Mouse (Mus musculus) limb, embryonic 14.5 days (tissue): ENCODE measurements around the gene Adam10. TPM values are rescaled to one million over a fixed set of nuclear protein-coding genes. Genes with fewer than 3 reads are reported as not detected.

Experiments
- ATAC-seq: fragments of 200-750 bp; cut with Nextera tagmentation; 2 replicates; pipeline ENCODE4 v1.8.0; 2017; ENCODE audit warnings: low read depth, moderate number of reproducible peaks, moderate TSS enrichment; ENCODE audit not compliant: low FRiP score
- DNase-seq: peaks from one replicate; pipeline ENCODE4 v3.0.0-alpha.2; 2015; ENCODE audit warnings: low spot score
- H3K27ac ChIP-seq: fragments of 300-500 bp; sonication (generic); replicated peaks from 2 replicates; pipeline ENCODE4 v1.5.1; 2014; ENCODE audit warnings: low read depth, mild to moderate bottlenecking, low read length, moderate library complexity, mixed read lengths
- H3K27me3 ChIP-seq: fragments of 300-500 bp; sonication (generic); 2 replicates; pipeline ENCODE4 v1.6.1; 2014; ENCODE audit warnings: low read length, mixed read lengths; ENCODE audit not compliant: control insufficient read depth, insufficient read depth
- H3K36me3 ChIP-seq: fragments of 300-500 bp; sonication (generic); 2 replicates; pipeline ENCODE4 v1.6.1; 2014; ENCODE audit warnings: mild to moderate bottlenecking, low read length, moderate library complexity, mixed read lengths; ENCODE audit not compliant: control insufficient read depth, insufficient read depth
- H3K4me1 ChIP-seq: fragments of 300-500 bp; sonication (generic); 2 replicates; pipeline ENCODE4 v1.6.1; 2014; ENCODE audit warnings: antibody characterized with exemption, low read length, mixed read lengths; ENCODE audit not compliant: control insufficient read depth, insufficient read depth
- H3K4me2 ChIP-seq: fragments of 300-500 bp; sonication (generic); replicated peaks from 2 replicates; pipeline ENCODE4 v1.6.1; 2014; ENCODE audit warnings: low read depth, mild to moderate bottlenecking, low read length, moderate library complexity; ENCODE audit not compliant: severe bottlenecking
- H3K4me3 ChIP-seq: fragments of 300-500 bp; sonication (generic); replicated peaks from 2 replicates; pipeline ENCODE4 v1.5.1; 2014; ENCODE audit warnings: low read length
- H3K9ac ChIP-seq: fragments of 300-500 bp; sonication (generic); 2 replicates; pipeline ENCODE4 v1.6.1; 2014; ENCODE audit warnings: mild to moderate bottlenecking, low read depth, low read length, moderate library complexity; ENCODE audit not compliant: severe bottlenecking
- H3K9me3 ChIP-seq: fragments of 300-500 bp; sonication (generic); 2 replicates; pipeline ENCODE4 v1.6.1; 2016; ENCODE audit warnings: low read length; ENCODE audit not compliant: control insufficient read depth
- POLR2A ChIP-seq: fragments of 200-500 bp; IDR thresholded peaks from 2 replicates; pipeline ENCODE4 v1.8.0; 2012; ENCODE audit warnings: inconsistent platforms, mild to moderate bottlenecking, moderate library complexity, borderline replicate concordance; ENCODE audit not compliant: insufficient read depth, insufficient read length; ENCODE audit errors: extremely low read depth
- WGBS: fragments of 180-500 bp; shearing (Covaris S2); extraction: QIAGEN DNeasy Blood & Tissue Kit; methylation state at CpG from one replicate; pipeline ENCODE4 v1.1.7; 2014; 5-methylcytosine and 5-hydroxymethylcytosine counted together
- microRNA-seq: library from miRNA; unstranded; fragments of <30 nt; microRNA quantifications from one replicate; pipeline ENCODE4, GENCODE M21; 2016
- polyA plus RNA-seq, 2 experiments: library from polyadenylated mRNA; depleted of rRNA in 1 of 2; stranded (reverse) in 1 of 2; unstranded in 1 of 2; fragments of >200 nt; fragmentation: Nextera tagmentation in 1 of 2; extraction: Ambion mirVana in 1 of 2; gene quantifications; 2 replicates each; pipeline versions ENCODE4 v1.2.1 to v1.2.3; 2012 to 2014

The Adam10 gene
- polyA plus RNA-seq, 2 experiments = 41.3 to 58.2 TPM

DNA sequence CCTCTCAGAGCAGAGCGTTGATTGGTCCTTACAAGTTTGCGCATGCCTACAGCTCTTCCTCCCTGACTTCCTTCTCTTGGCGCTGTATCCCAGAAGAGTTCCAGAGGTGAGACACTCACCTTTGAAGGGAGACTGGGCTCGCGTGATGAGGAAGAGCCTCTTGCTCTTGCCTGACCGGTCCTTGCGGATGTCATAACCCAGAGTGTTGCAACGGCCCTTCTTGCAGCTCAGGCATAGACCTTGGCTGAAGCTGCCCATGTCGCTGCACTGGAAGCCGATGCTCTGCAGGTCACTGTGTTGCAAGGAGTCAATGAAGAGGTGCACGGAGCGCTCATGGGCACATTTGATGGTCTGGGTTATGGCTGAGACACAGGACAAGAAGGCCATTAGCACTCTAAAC, 133.8 kb downstream of the Adam10 start:
- no peaks in the 10 kb centered on the region for H3K27me3 ChIP-seq
- no peak overlapping the region for H3K4me3 ChIP-seq
- no peak overlapping the region for H3K27ac ChIP-seq
- TF ChIP-seq POLR2A = no peak
- no peaks in the 10 kb centered on the region for H3K36me3 ChIP-seq
- ATAC-seq = no peak
- no peak for DNase-seq
- 93% methylated on average over 12 of the region's 12 CpGs for WGBS
- H3K9ac ChIP-seq = no peak overlapping the region
- H3K4me2 ChIP-seq = no peak overlapping the region
- H3K9me3 ChIP-seq = no peaks in the 10 kb centered on the region
- no peaks in the 10 kb centered on the region for H3K4me1 ChIP-seq

GRCm38 (mm10) chr9:70816701-70817305, 138.0 kb downstream of the Adam10 start:
- H3K4me1 ChIP-seq = no peaks in the 10 kb centered on the region
- no peak overlapping the region for H3K4me2 ChIP-seq
- no peaks in the 10 kb centered on the region for H3K9me3 ChIP-seq
- H3K4me3 ChIP-seq = no peak overlapping the region
- no peak overlapping the region for H3K27ac ChIP-seq
- H3K9ac ChIP-seq = no peak overlapping the region
- no peak for DNase-seq
- 62% methylated on average over 14 of the region's 14 CpGs for WGBS
- ATAC-seq = no peak
- no peak for TF ChIP-seq POLR2A
- no peaks in the 10 kb centered on the region for H3K27me3 ChIP-seq
- no peaks in the 10 kb centered on the region for H3K36me3 ChIP-seq

DNA sequence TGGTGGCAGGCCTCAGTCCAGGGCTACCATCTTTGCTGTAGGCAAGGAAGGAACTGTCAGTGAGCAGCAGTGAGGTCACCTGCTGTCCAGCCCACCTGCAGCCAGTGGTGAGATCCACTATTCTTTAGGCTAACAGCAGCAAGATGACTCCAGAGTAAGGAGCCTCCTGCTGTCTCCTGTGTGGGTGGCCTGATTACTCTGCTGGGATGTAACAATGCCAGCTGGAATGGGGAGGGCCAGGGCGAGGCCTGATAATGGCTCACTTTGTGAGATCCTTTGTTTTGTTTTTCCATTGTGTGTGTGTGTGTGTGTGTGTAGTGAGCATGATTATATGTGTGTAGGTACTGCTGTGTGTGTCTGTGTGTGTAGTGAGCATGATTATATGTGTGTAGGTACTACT, 138.6 kb downstream of the Adam10 start:
- no peak overlapping the region for H3K4me3 ChIP-seq
- H3K4me2 ChIP-seq = no peak overlapping the region
- no peaks in the 10 kb centered on the region for H3K9me3 ChIP-seq
- no peaks in the 10 kb centered on the region for H3K27me3 ChIP-seq
- H3K36me3 ChIP-seq = no peaks in the 10 kb centered on the region
- H3K27ac ChIP-seq = no peak overlapping the region
- ATAC-seq (no peak), DNase-seq (no peak)
- H3K9ac ChIP-seq = no peak overlapping the region
- no peak for TF ChIP-seq POLR2A
- H3K4me1 ChIP-seq = no peaks in the 10 kb centered on the region
- WGBS = 60% methylated on average over 1 of the region's 1 CpGs

DNA sequence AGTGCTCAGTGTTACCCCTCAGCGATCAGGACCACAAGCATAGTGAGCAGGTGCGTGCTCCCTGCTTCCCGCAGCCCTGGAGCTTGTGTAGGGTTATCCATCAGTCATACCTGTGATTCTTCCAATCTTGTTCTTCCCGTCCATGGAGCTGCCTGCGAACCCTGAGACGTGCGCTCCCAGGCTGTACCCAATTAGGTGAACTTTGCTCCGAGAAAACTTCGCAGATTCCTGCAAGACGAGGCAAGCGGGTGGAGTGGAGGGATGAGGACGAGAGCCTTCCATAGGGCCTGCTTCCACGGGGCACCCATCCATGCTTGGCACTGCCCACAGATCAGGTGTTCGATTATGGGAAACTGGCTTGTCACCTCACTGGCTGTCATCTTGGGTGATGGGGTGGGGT, 139.9 kb downstream of the Adam10 start:
- no peak overlapping the region for H3K4me2 ChIP-seq
- no peaks in the 10 kb centered on the region for H3K27me3 ChIP-seq
- no peaks in the 10 kb centered on the region for H3K4me1 ChIP-seq
- H3K27ac ChIP-seq = no peak overlapping the region
- H3K36me3 ChIP-seq = no peaks in the 10 kb centered on the region
- no peak overlapping the region for H3K9ac ChIP-seq
- DNase-seq (no peak), ATAC-seq (no peak)
- no peaks in the 10 kb centered on the region for H3K9me3 ChIP-seq
- TF ChIP-seq POLR2A = no peak
- 83% methylated on average over 14 of the region's 14 CpGs for WGBS
- H3K4me3 ChIP-seq = no peak overlapping the region

GRCm38 (mm10) chr9:70824103-70824502, 145.3 kb downstream of the Adam10 start:
- TF ChIP-seq POLR2A = no peak
- 90% methylated on average over 3 of the region's 3 CpGs for WGBS
- no peaks in the 10 kb centered on the region for H3K27me3 ChIP-seq
- DNase-seq (no peak), ATAC-seq (no peak)
- H3K36me3 ChIP-seq = no peaks in the 10 kb centered on the region
- no peak overlapping the region for H3K9ac ChIP-seq
- no peak overlapping the region for H3K4me2 ChIP-seq
- no peaks in the 10 kb centered on the region for H3K9me3 ChIP-seq
- no peak overlapping the region for H3K4me3 ChIP-seq
- no peaks in the 10 kb centered on the region for H3K4me1 ChIP-seq
- no peak overlapping the region for H3K27ac ChIP-seq

- Histone ChIP-seq H3K27me3 (no peaks in the 10 kb centered on the region), H3K27ac (no peak overlapping the region), H3K9me3 (no peaks in the 10 kb centered on the region), H3K4me1 (no peaks in the 10 kb centered on the region), H3K9ac (no peak overlapping the region), H3K4me2 (no peak overlapping the region), H3K4me3 (no peak overlapping the region), H3K36me3 (no peaks in the 10 kb centered on the region)
- DNase-seq (no peak), ATAC-seq (no peak)
- 86% methylated on average over 6 of the region's 6 CpGs for WGBS
- no peak for TF ChIP-seq POLR2A
Measured at GRCm38 (mm10) chr9:70827911-70828310, 149.1 kb downstream of the Adam10 start.

Small RNAs within 50 kb of the gene (microRNA-seq; reads per million reads assigned to microRNA genes)
- not detected for gene Gm25149

Other genes with a start within 250 kb of the Adam10 start
- gene Rnf111, start 175.3 kb upstream of the Adam10 start, polyA plus RNA-seq (2012; rRNA removed) = 38.8 and 48.7 TPM in 2 replicates
- 25.3 and 29.9 TPM in 2 replicates for gene Rnf111, start 175.3 kb upstream of the Adam10 start, polyA plus RNA-seq (2014; fragmentation: Nextera tagmentation; extraction: Ambion mirVana)
- 33.9 and 52.8 TPM in 2 replicates for gene Sltm, start 136.2 kb upstream of the Adam10 start, polyA plus RNA-seq (2012; rRNA removed)
- gene Sltm, start 136.2 kb upstream of the Adam10 start, polyA plus RNA-seq (2014; fragmentation: Nextera tagmentation; extraction: Ambion mirVana) = 49.8 and 52.3 TPM in 2 replicates
- gene Gm10642, start 22.7 kb upstream of the Adam10 start, polyA plus RNA-seq (2012; rRNA removed) = 0.30 and 0.33 TPM in 2 replicates
- gene Gm10642, start 22.7 kb upstream of the Adam10 start, polyA plus RNA-seq (2014; fragmentation: Nextera tagmentation; extraction: Ambion mirVana) = 0.29 and 0.65 TPM in 2 replicates
- gene Mindy2, start 21.8 kb upstream of the Adam10 start, polyA plus RNA-seq (2012; rRNA removed) = 6.1 and 6.3 TPM in 2 replicates
- 13.0 and 13.1 TPM in 2 replicates for gene Mindy2, start 21.8 kb upstream of the Adam10 start, polyA plus RNA-seq (2014; fragmentation: Nextera tagmentation; extraction: Ambion mirVana)